Mouse (Mus musculus) layer of hippocampus, postnatal 36 days (tissue): ENCODE data around the gene Sufu. TPM values are rescaled to one million over a fixed set of nuclear protein-coding genes. Genes with fewer than 3 reads are reported as not detected.

ENCODE experiments used
- DNase-seq, 2 experiments: peaks; one replicate each; pipeline ENCODE4 v3.0.0; 2022
- total RNA-seq, 2 experiments: library from RNA; stranded (reverse); gene quantifications; 2 replicates each; pipeline ENCODE4 v1.2.3; 2021

The Sufu gene
- total RNA-seq, 2 experiments from 2014 or later = 18.3 to 22.6 TPM

- DNase-seq = no peak
These were observed 70.4 kb downstream of the Sufu start for GRCm38 (mm10) chr19:46467051-46467503.

- DNase-seq = no peak
These were observed 73.9 kb downstream of the Sufu start for GRCm38 (mm10) chr19:46470364-46471240.

- DNase-seq = no peak
These were observed 74.8 kb downstream of the Sufu start for GRCm38 (mm10) chr19:46471324-46472093.

GRCm38 (mm10) chr19:46477432-46477845 lies 80.7 kb downstream of the Sufu start:
- DNase-seq = peak in 1 of 2 experiments; percentile 48

GRCm38 (mm10) chr19:46478242-46478641 lies 81.5 kb downstream of the Sufu start:
- DNase-seq = no peak

- DNase-seq = no peak
These were observed 82.1 kb downstream of the Sufu start for GRCm38 (mm10) chr19:46478826-46479225.

GRCm38 (mm10) chr19:46479306-46480075 lies 82.8 kb downstream of the Sufu start:
- no peak for DNase-seq

- no peak for DNase-seq
These were observed 84.1 kb downstream of the Sufu start for GRCm38 (mm10) chr19:46480624-46481345.

GRCm38 (mm10) chr19:46481352-46481751 lies 84.7 kb downstream of the Sufu start:
- no peak for DNase-seq

- DNase-seq = no peak
These were observed 85.1 kb downstream of the Sufu start for GRCm38 (mm10) chr19:46481756-46482155.

- DNase-seq = no peak
These were observed 86.3 kb downstream of the Sufu start for GRCm38 (mm10) chr19:46482896-46483516.

- DNase-seq = peak; percentile 61 to 75
These were observed 87.1 kb downstream of the Sufu start for GRCm38 (mm10) chr19:46483701-46484328.

- peak in 1 of 2 experiments; percentile 54 for DNase-seq
These were observed 87.8 kb downstream of the Sufu start for GRCm38 (mm10) chr19:46484518-46484917.

GRCm38 (mm10) chr19:46485847-46486246 lies 89.2 kb downstream of the Sufu start:
- no peak for DNase-seq

- no peak for DNase-seq
These were observed 90.0 kb downstream of the Sufu start for GRCm38 (mm10) chr19:46486709-46487108.

- no peak for DNase-seq
These were observed 92.8 kb downstream of the Sufu start for GRCm38 (mm10) chr19:46489448-46489847.

- no peak for DNase-seq
These were observed 93.9 kb downstream of the Sufu start for GRCm38 (mm10) chr19:46490634-46491033.

- no peak for DNase-seq
These were observed 98.4 kb downstream of the Sufu start for GRCm38 (mm10) chr19:46495136-46495535.

GRCm38 (mm10) chr19:46497230-46497629 lies 100.5 kb downstream of the Sufu start:
- DNase-seq = no peak

- no peak for DNase-seq
These were observed 102.8 kb downstream of the Sufu start for GRCm38 (mm10) chr19:46499539-46499835.
